8 mouse cellular contexts compared by ENCODE assay signal in genomic region chr10:62590200-62590599, GRCm38 (mm10). TPM values are rescaled to one million over a fixed set of nuclear protein-coding genes. Genes with fewer than 3 reads are reported as not detected.
DNase-seq lines count a peak whose midpoint lies in the region; ATAC-seq lines count a peak whose summit lies in the region.

No protein-coding gene starts in this region.

- no peaks in the 10 kb centered on the region for H3K9me3 ChIP-seq in heart, embryonic 11.5 days (replicated peaks; ENCODE audit: control insufficient read depth, low read length)

- peak; percentile 96 for DNase-seq in heart, adult 11 months
- DNase-seq in cerebellum, postnatal 14 days = peak; percentile 93 to 97
- peak; percentile 69 to 84 for DNase-seq in frontal cortex, postnatal 14 days (ENCODE audit: low spot score in 2 of 2)
- DNase-seq in induced T-regulatory cell, adult 2 months (ENCODE audit: low read depth) = peak; percentile 98
- peak; percentile 70 to 85 for DNase-seq in left cerebral cortex, adult 8-10 months (ENCODE audit: low spot score in 2 of 2)
- peak; percentile 87 for DNase-seq in mesoderm, embryonic 11.5 days (ENCODE audit: low read depth, low spot score)
- peak; percentile 80 for DNase-seq in right cerebral cortex, postnatal 25 days

- H3K4me1 ChIP-seq in heart, embryonic 11.5 days (ENCODE audit: control insufficient read depth, insufficient read depth, low read length) = no peaks in the 10 kb centered on the region

- no peak overlapping the region for H3K4me3 ChIP-seq in heart, embryonic 11.5 days (ENCODE audit: low read depth, low read length)

- no peak overlapping the region for H3K4me2 ChIP-seq in heart, embryonic 11.5 days

- no peak for ATAC-seq in heart, embryonic 11.5 days (replicated peaks; ENCODE audit: insufficient number of reproducible peaks, low FRiP score, low TSS enrichment)

- WGBS in heart, embryonic 11.5 days (ENCODE audit: insufficient replicate concordance) = 54% methylated on average over 6 of the region's 6 CpGs

- no peak overlapping the region for H3K27ac ChIP-seq in heart, embryonic 11.5 days (ENCODE audit: low read depth, low read length)

- H3K27me3 ChIP-seq in heart, embryonic 11.5 days (ENCODE audit: control insufficient read depth, insufficient read depth, low read length) = no peaks in the 10 kb centered on the region

- H3K9ac ChIP-seq in heart, embryonic 11.5 days (ENCODE audit: low read depth, low read length) = no peak overlapping the region

- H3K36me3 ChIP-seq in heart, embryonic 11.5 days (ENCODE audit: control insufficient read depth, insufficient read depth, low read length) = peaks cover 40% of the 10 kb centered on the region

RNA-seq across cellular contexts. Expression of gene Ddx21, which starts 11.9 kb away (rescaled TPM):
- polyA plus RNA-seq in heart, embryonic 11.5 days (2014; fragmentation: Nextera tagmentation; extraction: Ambion mirVana) = 20.8 and 21.4 TPM in 2 replicates
- 10 to 100 TPM; 18.6 to 21.8 (median 19.5) TPM for total RNA-seq in left cerebral cortex, adult 8-10 months (2022)

RNA-seq across cellular contexts. Expression of gene Kif1bp, which starts 11.9 kb away (rescaled TPM):
- 31.1 and 34.0 TPM in 2 replicates for polyA plus RNA-seq in heart, embryonic 11.5 days (2014; fragmentation: Nextera tagmentation; extraction: Ambion mirVana)
- total RNA-seq in left cerebral cortex, adult 8-10 months (2022) = 100 to 1,000 TPM; 161 to 183 (median 170) TPM
